Comparison of ENCODE assay signal across 36 mouse cellular contexts in the genomic region with DNA sequence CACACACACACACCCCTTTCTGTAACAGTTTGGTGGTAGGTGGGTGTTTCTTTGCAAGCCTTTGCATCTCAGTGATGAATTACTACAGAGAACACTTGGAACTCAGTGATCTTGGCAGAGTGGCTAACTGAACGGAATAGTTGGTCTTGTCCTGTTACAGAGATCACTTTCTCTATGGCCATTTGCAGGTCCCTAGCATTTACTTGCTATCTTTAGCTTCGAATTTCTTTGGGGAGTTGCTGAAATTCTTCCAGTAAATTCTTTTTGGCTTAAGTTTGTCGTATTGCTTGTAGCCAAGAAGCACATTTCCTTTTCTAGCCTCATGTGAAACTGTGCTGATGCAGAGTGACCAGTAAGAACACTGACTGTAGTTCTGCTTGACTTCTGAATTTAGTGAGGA. TPM values are rescaled to one million over a fixed set of nuclear protein-coding genes. Genes with fewer than 3 reads are reported as not detected.
DNase-seq lines count a peak whose midpoint lies in the region; ATAC-seq and TF ChIP-seq lines count a peak whose summit lies in the region.
"Had no signal": no experiment of that assay in that cellular context is flagged by ENCODE, and none has a peak within 500 bp of the region (broad histone marks: within the 10 kb centered on the region; RNA-seq: fewer than 3 reads in every experiment).

No protein-coding gene starts in this region.

- no peaks in the 10 kb centered on the region for H3K36me3 ChIP-seq in heart, embryonic 12.5 days
- H3K36me3 ChIP-seq in liver, adult 2 months (ENCODE audit: control insufficient read depth, insufficient read depth, low read length), result no peaks in the 10 kb centered on the region
- H3K36me3 ChIP-seq: embryonic facial prominence, embryonic 10.5 days; embryonic facial prominence, embryonic 15.5 days; heart, embryonic 15.5 days; hindbrain, embryonic 12.5 days; intestine, embryonic 15.5 days; limb, embryonic 10.5 days; limb, embryonic 15.5 days; liver, embryonic 15.5 days; neural tube, embryonic 13.5 days; stomach, embryonic 15.5 days had no signal

- no peaks in the 10 kb centered on the region for H3K9me3 ChIP-seq in heart, embryonic 12.5 days (replicated peaks)
- H3K9me3 ChIP-seq: embryonic facial prominence, embryonic 10.5 days; embryonic facial prominence, embryonic 15.5 days; forebrain, embryonic 13.5 days; heart, embryonic 15.5 days; hindbrain, embryonic 12.5 days; intestine, embryonic 15.5 days; limb, embryonic 10.5 days; limb, embryonic 15.5 days; liver, embryonic 15.5 days; midbrain, embryonic 10.5 days; neural tube, embryonic 13.5 days; stomach, embryonic 15.5 days had no signal

- H3K9ac ChIP-seq in heart, embryonic 12.5 days, result no peak overlapping the region
- H3K9ac ChIP-seq in liver, adult 2 months (ENCODE audit: low read depth, low read length), result no peak overlapping the region
- H3K9ac ChIP-seq: embryonic facial prominence, embryonic 15.5 days; forebrain, embryonic 13.5 days; heart, embryonic 15.5 days; hindbrain, embryonic 12.5 days; intestine, embryonic 15.5 days; limb, embryonic 15.5 days; liver, embryonic 15.5 days; lung, embryonic 14.5 days; neural tube, embryonic 13.5 days; stomach, embryonic 15.5 days had no signal

- no peak for TF ChIP-seq CTCF in liver, adult 2 months (IDR thresholded peaks at IDR 0.05; ENCODE audit: low read depth, low read length)

- peaks cover 21% of the 10 kb centered on the region; the same call in 1 of the 2 replicates for H3K79me2 ChIP-seq in liver, adult 2 months (ENCODE audit: control insufficient read depth, insufficient read depth, low read length)

- no peak overlapping the region for H3K4me3 ChIP-seq in heart, embryonic 12.5 days
- H3K4me3 ChIP-seq in liver, adult 2 months (ENCODE audit: insufficient read depth, low read depth, low read length), result no peak overlapping the region
- H3K4me3 ChIP-seq: embryonic facial prominence, embryonic 10.5 days; embryonic facial prominence, embryonic 15.5 days; forebrain, embryonic 13.5 days; heart, embryonic 15.5 days; hindbrain, embryonic 12.5 days; intestine, embryonic 15.5 days; limb, embryonic 10.5 days; limb, embryonic 15.5 days; liver, embryonic 15.5 days; midbrain, embryonic 10.5 days; neural tube, embryonic 13.5 days; stomach, embryonic 15.5 days had no signal

- H3K4me2 ChIP-seq in heart, embryonic 12.5 days, result no peak overlapping the region
- H3K4me2 ChIP-seq: embryonic facial prominence, embryonic 15.5 days; forebrain, embryonic 13.5 days; heart, embryonic 15.5 days; hindbrain, embryonic 12.5 days; intestine, embryonic 15.5 days; limb, embryonic 15.5 days; liver, embryonic 15.5 days; lung, embryonic 14.5 days; neural tube, embryonic 13.5 days; stomach, embryonic 15.5 days had no signal

- no peak for TF ChIP-seq POLR2A in liver, adult 2 months (IDR thresholded peaks at IDR 0.05; ENCODE audit: extremely low read depth, insufficient read depth, low read length)

- 64% methylated on average over 3 of the region's 3 CpGs for WGBS in heart, embryonic 12.5 days
- WGBS in liver, adult 2 months, result 48% methylated on average over 3 of the region's 3 CpGs

- peak; percentile 56 for DNase-seq in gastrocnemius, adult 18-20 months (ENCODE audit: low spot score)
- no peak for DNase-seq in gastrocnemius, postnatal 25 days
- peak; percentile 35 to 54 for DNase-seq in heart, adult 9 months (ENCODE audit: low spot score in 2 of 2)
- peak; percentile 53 for DNase-seq in liver, adult 2 months (ENCODE audit: extremely low read depth, low read depth, low spot score)
- no peak for DNase-seq in liver
- DNase-seq in skeletal muscle tissue, adult 2 months (ENCODE audit: low read depth, low spot score), result peak; percentile 70
- DNase-seq in thymus, postnatal 36 days, result no peak
- DNase-seq: adrenal gland, adult 8-10 months; cerebellum, adult 8-10 months; cerebellum, postnatal 25 days; kidney, adult 2 months; kidney, postnatal 36 days; layer of hippocampus, postnatal 36 days; lung, embryonic 14.5 days; lung, postnatal 14 days; retina, postnatal 1 day; right cerebral cortex, postnatal 14 days; thymus, adult 18-20 months; thymus, postnatal 25 days had no signal

- no peak overlapping the region for H3K27ac ChIP-seq in heart, embryonic 12.5 days (ENCODE audit: poor library complexity, severe bottlenecking)
- H3K27ac ChIP-seq in liver, adult 2 months (replicated peaks; ENCODE audit: insufficient read depth, low read depth, low read length), result no peak overlapping the region
- H3K27ac ChIP-seq: embryonic facial prominence, embryonic 10.5 days; embryonic facial prominence, embryonic 15.5 days; forebrain, embryonic 13.5 days; heart, embryonic 15.5 days; hindbrain, embryonic 12.5 days; hindbrain, postnatal 0 days; intestine, embryonic 15.5 days; limb, embryonic 10.5 days; limb, embryonic 15.5 days; liver, embryonic 15.5 days; midbrain, embryonic 10.5 days; neural tube, embryonic 13.5 days; stomach, embryonic 15.5 days had no signal

- H3K4me1 ChIP-seq in heart, embryonic 12.5 days (replicated peaks), result peaks cover 16% of the 10 kb centered on the region
- H3K4me1 ChIP-seq in liver, adult 2 months (ENCODE audit: control insufficient read depth, insufficient read depth, low read length), result peaks cover 20% of the 10 kb centered on the region
- H3K4me1 ChIP-seq: intestine, embryonic 15.5 days; stomach, embryonic 15.5 days had no signal

- no peak for ATAC-seq in heart, embryonic 12.5 days (ENCODE audit: insufficient number of reproducible peaks, low FRiP score)
- ATAC-seq: activated CD4-positive, CD25-positive, alpha-beta regulatory T cell, adult 4 months; forebrain, embryonic 13.5 days; hindbrain, postnatal 0 days; intestine, embryonic 15.5 days had no signal

- no peaks in the 10 kb centered on the region for H3K27me3 ChIP-seq in heart, embryonic 12.5 days (replicated peaks)
- no peaks in the 10 kb centered on the region for H3K27me3 ChIP-seq in liver, adult 2 months (ENCODE audit: control insufficient read depth, insufficient read depth, low read length)
- H3K27me3 ChIP-seq: CH12.LX; embryonic facial prominence, embryonic 15.5 days; forebrain, embryonic 13.5 days; heart, embryonic 15.5 days; hindbrain, embryonic 12.5 days; intestine, embryonic 15.5 days; limb, embryonic 15.5 days; liver, embryonic 15.5 days; neural tube, embryonic 13.5 days; stomach, embryonic 15.5 days had no signal

RNA-seq across cellular contexts. Expression of a gene that starts 3.1 kb away (rescaled TPM):
- 10 to 100 TPM; 55.7 to 57.2 TPM for total RNA-seq in gastrocnemius, adult 18-20 months (2021)
- 10 to 100 TPM; 35.2 to 49.8 TPM for total RNA-seq in gastrocnemius, postnatal 25 days (2021)
- polyA plus RNA-seq in heart, embryonic 12.5 days (2016; fragmentation: Nextera tagmentation; extraction: Ambion mirVana), result 13.3 and 13.5 TPM in 2 replicates
- total RNA-seq in liver, adult 2 months (2014; rRNA removed), result 29.5 and 33.2 TPM in 2 replicates
- polyA plus RNA-seq in liver, adult 2 months (2012; rRNA removed), result 37.3 and 44.7 TPM in 2 replicates

RNA-seq across cellular contexts. Expression of a gene that starts 49.4 kb away (rescaled TPM):
- total RNA-seq in gastrocnemius, adult 18-20 months (2021), result under 1 TPM; 0.50 to 0.53 TPM
- total RNA-seq in gastrocnemius, postnatal 25 days (2021), result under 1 TPM; 0.56 to 0.72 TPM
- polyA plus RNA-seq in heart, embryonic 12.5 days (2016; fragmentation: Nextera tagmentation; extraction: Ambion mirVana), result 0.05 and 0.08 TPM in 2 replicates
- under 0.01 TPM in 1 of 2 replicates, not detected in the other for total RNA-seq in liver, adult 2 months (2014; rRNA removed)
- polyA plus RNA-seq in liver, adult 2 months (2012; rRNA removed), result not detected in 2 replicates
- total RNA-seq: CH12.LX; megakaryocyte progenitor cell, adult 5-6 weeks had no signal
- polyA plus RNA-seq: activated CD4-positive, CD25-positive, alpha-beta regulatory T cell, adult 4 months; heart, embryonic 15.5 days; liver, embryonic 15.5 days; neural tube, embryonic 13.5 days had no signal

Comparison
In these comparisons a context has a peak if more than half of its experiments do, and no peak if none do; other contexts are left out.
1. DNase-seq: peak in gastrocnemius, adult 18-20 months (single experiment), heart, adult 9 months (2 of 2), liver, adult 2 months (single experiment) and skeletal muscle tissue, adult 2 months (single experiment); none in gastrocnemius, postnatal 25 days (single experiment), liver (single experiment) and thymus, postnatal 36 days (0 of 2).